Mouse (Mus musculus): ENCODE data around the gene Esyt2. TPM values are rescaled to one million over a fixed set of nuclear protein-coding genes. Genes with fewer than 3 reads are reported as not detected.

Esyt2 gene
- polyA plus RNA-seq, 1 experiment = 17.3 TPM

- DNase-seq (ENCODE audit: low read depth) = no peak
Measured at GRCm38 (mm10) chr12:116280149-116280652, 795 bp upstream of the Esyt2 start.

GRCm38 (mm10) chr12:116281427-116282281 lies 658 bp downstream of the Esyt2 start:
- no peak for DNase-seq (ENCODE audit: low read depth)

GRCm38 (mm10) chr12:116282856-116283255 lies 1.9 kb downstream of the Esyt2 start:
- DNase-seq (ENCODE audit: low read depth) = no peak

GRCm38 (mm10) chr12:116283511-116283910 lies 2.5 kb downstream of the Esyt2 start:
- DNase-seq (ENCODE audit: low read depth) = no peak

GRCm38 (mm10) chr12:116293185-116293584 lies 12.2 kb downstream of the Esyt2 start:
- DNase-seq (ENCODE audit: low read depth) = no peak

- DNase-seq (ENCODE audit: low read depth) = no peak
Measured at GRCm38 (mm10) chr12:116293599-116294292, 12.8 kb downstream of the Esyt2 start.

- no peak for DNase-seq (ENCODE audit: low read depth)
Measured at GRCm38 (mm10) chr12:116299906-116300305, 18.9 kb downstream of the Esyt2 start.

GRCm38 (mm10) chr12:116302181-116302580 lies 21.2 kb downstream of the Esyt2 start:
- DNase-seq (ENCODE audit: low read depth) = no peak

GRCm38 (mm10) chr12:116306042-116306441 lies 25.0 kb downstream of the Esyt2 start:
- no peak for DNase-seq (ENCODE audit: low read depth)

- DNase-seq (ENCODE audit: low read depth) = no peak
Measured at GRCm38 (mm10) chr12:116307870-116308269, 26.9 kb downstream of the Esyt2 start.

GRCm38 (mm10) chr12:116308612-116309011 lies 27.6 kb downstream of the Esyt2 start:
- DNase-seq (ENCODE audit: low read depth) = no peak

- DNase-seq (ENCODE audit: low read depth) = no peak
Measured at GRCm38 (mm10) chr12:116313816-116314215, 32.8 kb downstream of the Esyt2 start.

GRCm38 (mm10) chr12:116315498-116315897 lies 34.5 kb downstream of the Esyt2 start:
- DNase-seq (ENCODE audit: low read depth) = no peak

GRCm38 (mm10) chr12:116317818-116318217 lies 36.8 kb downstream of the Esyt2 start:
- DNase-seq (ENCODE audit: low read depth) = no peak

- no peak for DNase-seq (ENCODE audit: low read depth)
Measured at GRCm38 (mm10) chr12:116325545-116325944, 44.5 kb downstream of the Esyt2 start.

- DNase-seq (ENCODE audit: low read depth) = no peak
Measured at GRCm38 (mm10) chr12:116326159-116326558, 45.2 kb downstream of the Esyt2 start.

GRCm38 (mm10) chr12:116334253-116334652 lies 53.3 kb downstream of the Esyt2 start:
- no peak for DNase-seq (ENCODE audit: low read depth)

- DNase-seq (ENCODE audit: low read depth) = no peak
Measured at GRCm38 (mm10) chr12:116340160-116340559, 59.2 kb downstream of the Esyt2 start.

- no peak for DNase-seq (ENCODE audit: low read depth)
Measured at GRCm38 (mm10) chr12:116348755-116349286, 67.8 kb downstream of the Esyt2 start.

GRCm38 (mm10) chr12:116349376-116349775 lies 68.4 kb downstream of the Esyt2 start:
- DNase-seq (ENCODE audit: low read depth) = no peak

- no peak for DNase-seq (ENCODE audit: low read depth)
Measured at GRCm38 (mm10) chr12:116351022-116351421, 70.0 kb downstream of the Esyt2 start.

GRCm38 (mm10) chr12:116352404-116352803 lies 71.4 kb downstream of the Esyt2 start:
- DNase-seq (ENCODE audit: low read depth) = no peak

- no peak for DNase-seq (ENCODE audit: low read depth)
Measured at GRCm38 (mm10) chr12:116354694-116355093, 73.7 kb downstream of the Esyt2 start.
